Mouse (Mus musculus): ENCODE data around the gene Fpgs. TPM values are rescaled to one million over a fixed set of nuclear protein-coding genes. Genes with fewer than 3 reads are reported as not detected.

Fpgs gene
- polyA plus RNA-seq, 1 experiment from 2014 or later, result 21.9 TPM

- no peaks in the 10 kb centered on the region for H3K9me3 ChIP-seq (ENCODE audit: control insufficient read depth, low read length)
- no peak for DNase-seq (ENCODE audit: low spot score)
- H3K4me2 ChIP-seq (ENCODE audit: low read depth, low read length, severe bottlenecking), result no peak overlapping the region
- H3K4me3 ChIP-seq (ENCODE audit: low read depth, low read length), result no peak overlapping the region
- ATAC-seq (replicated peaks; ENCODE audit: low FRiP score), result no peak
- no peak overlapping the region for H3K27ac ChIP-seq (ENCODE audit: low read depth, low read length)
- H3K27me3 ChIP-seq (ENCODE audit: control insufficient read depth, insufficient read depth, low read length), result no peaks in the 10 kb centered on the region
- H3K9ac ChIP-seq (ENCODE audit: low read length), result no peak overlapping the region
- 95% methylated on average over 3 of the region's 3 CpGs for WGBS
- no peaks in the 10 kb centered on the region; the same call in 1 of the 2 replicates for H3K36me3 ChIP-seq (ENCODE audit: control insufficient read depth, insufficient read depth, low read length)
- H3K4me1 ChIP-seq (replicated peaks; ENCODE audit: control insufficient read depth, insufficient read depth, low read length), result no peaks in the 10 kb centered on the region
Observed at GRCm38 (mm10) chr2:32685807-32686206, 18.1 kb downstream of the Fpgs start.

GRCm38 (mm10) chr2:32684681-32685428, 19.1 kb downstream of the Fpgs start:
- WGBS, result 93% methylated on average over 15 of the region's 15 CpGs

GRCm38 (mm10) chr2:32683701-32684100, 20.2 kb downstream of the Fpgs start:
- Histone ChIP-seq H3K36me3 (ENCODE audit: control insufficient read depth, insufficient read depth, low read length) (no peaks in the 10 kb centered on the region; the same call in 1 of the 2 replicates), H3K27ac (ENCODE audit: low read depth, low read length) (no peak overlapping the region), H3K4me3 (ENCODE audit: low read depth, low read length) (no peak overlapping the region), H3K4me1 (replicated peaks; ENCODE audit: control insufficient read depth, insufficient read depth, low read length) (no peaks in the 10 kb centered on the region), H3K9ac (ENCODE audit: low read length) (no peak overlapping the region), H3K9me3 (ENCODE audit: control insufficient read depth, low read length) (no peaks in the 10 kb centered on the region), H3K27me3 (ENCODE audit: control insufficient read depth, insufficient read depth, low read length) (no peaks in the 10 kb centered on the region), H3K4me2 (ENCODE audit: low read depth, low read length, severe bottlenecking) (no peak overlapping the region)
- ATAC-seq (replicated peaks; ENCODE audit: low FRiP score) (no peak), DNase-seq (ENCODE audit: low spot score) (no peak)
- 93% methylated on average over 10 of the region's 10 CpGs for WGBS

More at GRCm38 (mm10) chr2:32684681-32685428, 19.1 kb downstream of the Fpgs start:
- no peaks in the 10 kb centered on the region for H3K27me3 ChIP-seq (ENCODE audit: control insufficient read depth, insufficient read depth, low read length)
- no peaks in the 10 kb centered on the region for H3K4me1 ChIP-seq (replicated peaks; ENCODE audit: control insufficient read depth, insufficient read depth, low read length)
- H3K9ac ChIP-seq (ENCODE audit: low read length), result no peak overlapping the region
- no peak overlapping the region for H3K4me2 ChIP-seq (ENCODE audit: low read depth, low read length, severe bottlenecking)
- no peak for DNase-seq (ENCODE audit: low spot score)
- H3K9me3 ChIP-seq (ENCODE audit: control insufficient read depth, low read length), result no peaks in the 10 kb centered on the region
- no peak overlapping the region for H3K27ac ChIP-seq (ENCODE audit: low read depth, low read length)
- H3K36me3 ChIP-seq (ENCODE audit: control insufficient read depth, insufficient read depth, low read length), result no peaks in the 10 kb centered on the region; the same call in 1 of the 2 replicates
- H3K4me3 ChIP-seq (ENCODE audit: low read depth, low read length), result no peak overlapping the region
- ATAC-seq (replicated peaks; ENCODE audit: low FRiP score), result no peak

GRCm38 (mm10) chr2:32682721-32683417, 21.1 kb downstream of the Fpgs start:
- DNase-seq (ENCODE audit: low spot score), result no peak

GRCm38 (mm10) chr2:32681754-32682153, 22.2 kb downstream of the Fpgs start:
- Histone ChIP-seq H3K36me3 (ENCODE audit: control insufficient read depth, insufficient read depth, low read length) (no peaks in the 10 kb centered on the region; the same call in 1 of the 2 replicates), H3K4me3 (ENCODE audit: low read depth, low read length) (no peak overlapping the region), H3K27ac (ENCODE audit: low read depth, low read length) (no peak overlapping the region), H3K4me1 (replicated peaks; ENCODE audit: control insufficient read depth, insufficient read depth, low read length) (no peaks in the 10 kb centered on the region), H3K9me3 (ENCODE audit: control insufficient read depth, low read length) (no peaks in the 10 kb centered on the region), H3K27me3 (ENCODE audit: control insufficient read depth, insufficient read depth, low read length) (no peaks in the 10 kb centered on the region), H3K4me2 (ENCODE audit: low read depth, low read length, severe bottlenecking) (no peak overlapping the region), H3K9ac (ENCODE audit: low read length) (no peak overlapping the region)
- 65% methylated on average over 6 of the region's 6 CpGs for WGBS
- no peak for ATAC-seq (replicated peaks; ENCODE audit: low FRiP score)
- no peak for DNase-seq (ENCODE audit: low spot score)

More at GRCm38 (mm10) chr2:32682721-32683417, 21.1 kb downstream of the Fpgs start:
- no peaks in the 10 kb centered on the region; the same call in 1 of the 2 replicates for H3K36me3 ChIP-seq (ENCODE audit: control insufficient read depth, insufficient read depth, low read length)
- no peak for ATAC-seq (replicated peaks; ENCODE audit: low FRiP score)
- no peaks in the 10 kb centered on the region for H3K27me3 ChIP-seq (ENCODE audit: control insufficient read depth, insufficient read depth, low read length)
- WGBS, result 86% methylated on average over 14 of the region's 14 CpGs
- no peak overlapping the region for H3K4me2 ChIP-seq (ENCODE audit: low read depth, low read length, severe bottlenecking)
- H3K4me1 ChIP-seq (replicated peaks; ENCODE audit: control insufficient read depth, insufficient read depth, low read length), result no peaks in the 10 kb centered on the region
- no peak overlapping the region for H3K27ac ChIP-seq (ENCODE audit: low read depth, low read length)
- no peaks in the 10 kb centered on the region for H3K9me3 ChIP-seq (ENCODE audit: control insufficient read depth, low read length)
- H3K4me3 ChIP-seq (ENCODE audit: low read depth, low read length), result no peak overlapping the region
- H3K9ac ChIP-seq (ENCODE audit: low read length), result no peak overlapping the region

- no peaks in the 10 kb centered on the region for H3K4me1 ChIP-seq (replicated peaks; ENCODE audit: control insufficient read depth, insufficient read depth, low read length)
- no peak for ATAC-seq (replicated peaks; ENCODE audit: low FRiP score)
- no peak overlapping the region for H3K4me3 ChIP-seq (ENCODE audit: low read depth, low read length)
- 86% methylated on average over 19 of the region's 19 CpGs for WGBS
- no peaks in the 10 kb centered on the region for H3K9me3 ChIP-seq (ENCODE audit: control insufficient read depth, low read length)
- H3K36me3 ChIP-seq (ENCODE audit: control insufficient read depth, insufficient read depth, low read length), result no peaks in the 10 kb centered on the region; the same call in 1 of the 2 replicates
- no peaks in the 10 kb centered on the region for H3K27me3 ChIP-seq (ENCODE audit: control insufficient read depth, insufficient read depth, low read length)
- DNase-seq (ENCODE audit: low spot score), result no peak
- no peak overlapping the region for H3K4me2 ChIP-seq (ENCODE audit: low read depth, low read length, severe bottlenecking)
- no peak overlapping the region for H3K27ac ChIP-seq (ENCODE audit: low read depth, low read length)
- H3K9ac ChIP-seq (ENCODE audit: low read length), result no peak overlapping the region
Observed at GRCm38 (mm10) chr2:32680961-32681650, 22.8 kb downstream of the Fpgs start.

DNA sequence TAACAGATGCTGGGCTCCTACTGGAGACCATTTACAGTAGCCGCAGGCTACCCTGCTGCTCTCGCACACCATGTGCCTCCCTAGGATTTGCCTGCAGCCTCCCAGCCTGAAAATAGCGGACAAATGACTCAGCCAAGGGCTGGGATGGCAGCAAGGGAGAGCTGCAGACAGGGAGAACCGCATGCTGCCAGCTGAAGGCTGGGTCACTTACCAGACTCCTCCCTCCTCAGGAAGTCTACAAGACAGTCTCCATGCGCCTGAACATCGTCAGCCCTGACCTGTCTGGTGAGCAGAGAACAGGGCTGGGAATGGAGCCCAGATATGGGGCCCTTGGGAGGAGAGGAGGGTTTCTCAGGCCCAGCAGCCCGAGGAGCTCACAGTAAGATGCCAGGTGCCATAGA, 23.9 kb downstream of the Fpgs start:
- Histone ChIP-seq H3K9me3 (ENCODE audit: control insufficient read depth, low read length) (no peaks in the 10 kb centered on the region), H3K9ac (ENCODE audit: low read length) (no peak overlapping the region), H3K27ac (ENCODE audit: low read depth, low read length) (no peak overlapping the region), H3K4me3 (ENCODE audit: low read depth, low read length) (no peak overlapping the region), H3K36me3 (ENCODE audit: control insufficient read depth, insufficient read depth, low read length) (no peaks in the 10 kb centered on the region; the same call in 1 of the 2 replicates), H3K27me3 (ENCODE audit: control insufficient read depth, insufficient read depth, low read length) (no peaks in the 10 kb centered on the region), H3K4me1 (replicated peaks; ENCODE audit: control insufficient read depth, insufficient read depth, low read length) (no peaks in the 10 kb centered on the region), H3K4me2 (ENCODE audit: low read depth, low read length, severe bottlenecking) (no peak overlapping the region)
- WGBS, result 67% methylated on average over 7 of the region's 7 CpGs
- ATAC-seq (replicated peaks; ENCODE audit: low FRiP score) (no peak), DNase-seq (ENCODE audit: low spot score) (no peak)

GRCm38 (mm10) chr2:32677683-32678082, 26.3 kb downstream of the Fpgs start:
- ATAC-seq (replicated peaks; ENCODE audit: low FRiP score), result no peak

More at GRCm38 (mm10) chr2:32677683-32678082, 26.3 kb downstream of the Fpgs start:
- 95% methylated on average over 7 of the region's 7 CpGs for WGBS
- H3K27ac ChIP-seq (ENCODE audit: low read depth, low read length), result no peak overlapping the region
- no peaks in the 10 kb centered on the region; the same call in 1 of the 2 replicates for H3K36me3 ChIP-seq (ENCODE audit: control insufficient read depth, insufficient read depth, low read length)
- H3K9ac ChIP-seq (ENCODE audit: low read length), result no peak overlapping the region
- no peak overlapping the region for H3K4me2 ChIP-seq (ENCODE audit: low read depth, low read length, severe bottlenecking)
- H3K4me3 ChIP-seq (ENCODE audit: low read depth, low read length), result no peak overlapping the region
- H3K4me1 ChIP-seq (replicated peaks; ENCODE audit: control insufficient read depth, insufficient read depth, low read length), result no peaks in the 10 kb centered on the region
- DNase-seq (ENCODE audit: low spot score), result no peak
- H3K9me3 ChIP-seq (ENCODE audit: control insufficient read depth, low read length), result no peaks in the 10 kb centered on the region
- no peaks in the 10 kb centered on the region for H3K27me3 ChIP-seq (ENCODE audit: control insufficient read depth, insufficient read depth, low read length)

Measured in forebrain, embryonic 11.5 days (tissue).